Mouse (Mus musculus) yolk sac, embryonic 10.5 days (tissue): ENCODE data around the gene Pafah2.

Source experiments
- DNase-seq: peaks from one replicate; pipeline ENCODE4 v3.0.0-alpha.2; 2017; ENCODE audit warnings: low spot score

Pafah2 gene

GRCm38 (mm10) chr4:134423949-134424348 lies 27.8 kb downstream of the Pafah2 start:
- no peak for DNase-seq

- DNase-seq = no peak
These were observed 29.0 kb downstream of the Pafah2 start for GRCm38 (mm10) chr4:134425088-134425487.

GRCm38 (mm10) chr4:134430381-134431004 lies 34.4 kb downstream of the Pafah2 start:
- DNase-seq = peak; percentile 21

- DNase-seq = no peak
These were observed 36.7 kb downstream of the Pafah2 start for GRCm38 (mm10) chr4:134432686-134433360.

GRCm38 (mm10) chr4:134436185-134436584 lies 40.1 kb downstream of the Pafah2 start:
- DNase-seq = no peak

GRCm38 (mm10) chr4:134436659-134437058 lies 40.5 kb downstream of the Pafah2 start:
- no peak for DNase-seq

- DNase-seq = no peak
These were observed 43.0 kb downstream of the Pafah2 start for GRCm38 (mm10) chr4:134439119-134439518.

GRCm38 (mm10) chr4:134439919-134440318 lies 43.8 kb downstream of the Pafah2 start:
- no peak for DNase-seq

- no peak for DNase-seq
These were observed 46.1 kb downstream of the Pafah2 start for GRCm38 (mm10) chr4:134442216-134442615.

GRCm38 (mm10) chr4:134443589-134443988 lies 47.5 kb downstream of the Pafah2 start:
- DNase-seq = no peak

- DNase-seq = no peak
These were observed 48.8 kb downstream of the Pafah2 start for GRCm38 (mm10) chr4:134444949-134445348.

- no peak for DNase-seq
These were observed 49.4 kb downstream of the Pafah2 start for GRCm38 (mm10) chr4:134445489-134445888.

GRCm38 (mm10) chr4:134447966-134448365 lies 51.8 kb downstream of the Pafah2 start:
- DNase-seq = no peak

GRCm38 (mm10) chr4:134449595-134450391 lies 53.7 kb downstream of the Pafah2 start:
- DNase-seq = no peak

- DNase-seq = no peak
These were observed 54.5 kb downstream of the Pafah2 start for GRCm38 (mm10) chr4:134450392-134451195.

GRCm38 (mm10) chr4:134451484-134451883 lies 55.4 kb downstream of the Pafah2 start:
- no peak for DNase-seq

GRCm38 (mm10) chr4:134453619-134454400 lies 57.7 kb downstream of the Pafah2 start:
- DNase-seq = no peak

- DNase-seq = no peak
These were observed 59.2 kb downstream of the Pafah2 start for GRCm38 (mm10) chr4:134455310-134455709.

GRCm38 (mm10) chr4:134457130-134457825 lies 61.2 kb downstream of the Pafah2 start:
- no peak for DNase-seq

- no peak for DNase-seq
These were observed 62.7 kb downstream of the Pafah2 start for GRCm38 (mm10) chr4:134458856-134459255.

- no peak for DNase-seq
These were observed 64.2 kb downstream of the Pafah2 start for GRCm38 (mm10) chr4:134460277-134460676.
